Mouse (Mus musculus): ENCODE measurements around the gene Gm28230.

The Gm28230 gene

DNA sequence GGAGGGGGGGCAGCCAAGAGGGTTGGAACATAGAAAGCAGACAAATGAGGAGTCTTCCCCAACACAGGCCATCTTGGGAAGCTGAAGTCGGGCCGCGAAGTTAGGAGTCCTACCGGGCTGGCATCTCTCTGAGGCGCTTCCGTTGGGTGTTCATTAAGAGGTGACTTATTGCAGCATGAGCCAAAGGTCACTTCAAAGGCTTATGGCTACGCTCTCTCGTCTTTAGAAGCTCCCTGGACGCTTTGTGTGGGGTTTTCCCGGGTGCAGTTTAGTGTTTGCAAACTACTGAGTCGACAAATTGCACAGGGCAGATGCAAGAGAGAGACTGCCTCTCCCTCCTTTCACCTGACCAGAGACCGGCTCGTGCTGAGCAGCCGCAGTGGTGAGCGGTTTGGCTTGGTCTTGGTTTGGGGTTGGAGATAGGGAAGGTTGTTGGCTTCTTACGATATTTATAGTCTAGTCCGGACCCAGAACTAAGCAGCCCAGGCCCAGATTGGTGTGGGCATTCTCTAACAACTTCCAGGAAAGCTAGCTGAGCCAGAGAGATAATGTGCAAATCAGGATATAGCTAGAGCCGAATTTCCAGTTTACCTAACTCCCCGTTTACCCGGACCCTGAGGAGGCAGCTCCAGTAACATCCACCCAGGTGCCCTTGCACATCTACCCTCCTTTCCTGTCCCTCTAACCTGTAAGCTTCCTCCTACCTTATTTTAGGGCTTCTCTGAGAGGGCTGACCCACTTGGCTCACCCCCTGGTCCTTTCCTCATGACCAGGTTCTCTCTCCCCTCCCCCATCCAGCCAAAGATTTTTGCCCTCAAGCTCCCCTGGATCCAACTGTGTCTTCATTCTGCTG, 12.3 kb downstream of the Gm28230 start:
- DNase-seq (ENCODE audit: low spot score in 2 of 2): no peak

DNA sequence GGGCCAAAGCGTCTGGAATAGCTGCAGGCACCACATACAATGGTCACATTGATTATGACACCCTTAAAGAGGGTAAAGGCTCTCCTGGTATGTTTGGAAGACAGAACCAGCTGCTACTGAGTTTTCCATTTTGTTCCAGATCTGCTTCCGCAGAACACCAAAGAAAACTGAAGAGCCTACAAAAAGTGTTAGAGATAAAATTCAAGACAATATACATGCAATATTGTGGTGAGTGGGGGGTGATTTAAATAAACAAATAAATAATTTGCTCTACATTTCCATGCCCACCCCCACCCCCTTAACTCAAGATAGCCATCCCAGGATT, 12.9 kb downstream of the Gm28230 start:
- no peak for DNase-seq (ENCODE audit: low spot score in 2 of 2)

DNA sequence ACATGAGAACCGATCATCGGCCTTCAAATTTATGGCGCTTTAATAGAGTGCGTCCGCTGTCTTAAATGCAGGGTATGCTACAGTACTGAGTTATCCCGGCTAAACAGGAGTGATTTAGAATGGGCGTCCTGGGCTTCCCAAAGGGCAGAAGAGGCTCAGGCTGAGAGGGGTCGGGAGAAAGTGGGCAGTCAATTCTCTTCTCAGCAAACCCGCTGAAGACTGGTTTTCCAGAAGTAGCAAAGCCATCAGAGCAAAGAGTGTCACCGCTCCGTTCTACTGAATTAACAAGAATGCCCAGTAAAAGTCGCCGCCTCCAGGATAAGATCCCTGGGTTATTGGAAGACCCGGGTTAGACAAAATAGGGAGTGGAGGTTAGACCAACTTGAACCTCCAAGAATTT, 13.3 kb downstream of the Gm28230 start:
- DNase-seq (ENCODE audit: low spot score in 2 of 2): no peak

DNA sequence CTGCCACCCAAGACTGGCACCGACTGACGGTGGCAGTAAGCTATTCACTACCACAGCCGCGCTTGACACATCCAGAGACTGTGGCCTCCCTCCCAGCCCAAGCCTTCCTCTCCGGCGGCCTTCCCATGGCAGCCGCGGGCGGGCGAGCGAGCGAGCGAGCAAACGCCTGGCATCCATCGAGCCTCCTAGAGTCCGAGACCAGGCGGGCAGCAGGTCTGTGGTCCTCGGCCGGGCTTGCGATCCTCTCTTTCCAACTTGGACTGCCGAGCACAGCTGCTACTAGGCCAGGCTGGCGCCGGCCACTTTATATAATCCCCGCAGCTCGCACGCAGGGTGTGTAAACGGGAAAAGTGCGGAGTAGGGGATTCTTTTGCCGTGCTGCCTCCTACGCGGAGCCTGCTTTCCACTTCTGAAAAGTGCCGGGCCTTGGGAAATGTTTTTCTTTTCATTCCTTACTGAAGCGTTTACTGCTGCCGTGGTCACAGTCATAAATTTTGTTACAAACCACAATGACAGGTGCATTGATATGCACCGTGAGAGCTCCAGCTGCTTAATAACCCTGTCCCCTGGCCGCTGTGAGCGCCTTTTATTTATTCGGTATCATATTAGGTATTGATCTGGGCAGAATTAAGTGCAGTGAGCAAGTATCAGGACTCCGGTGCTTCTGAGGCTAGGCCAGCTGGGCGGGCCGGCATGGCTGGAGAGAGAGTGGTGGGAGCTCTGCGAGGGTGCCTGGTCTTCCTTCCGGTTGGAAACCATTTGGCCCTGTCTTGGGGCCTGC, 14.0 kb downstream of the Gm28230 start:
- no peak for DNase-seq (ENCODE audit: low spot score in 2 of 2)

DNA sequence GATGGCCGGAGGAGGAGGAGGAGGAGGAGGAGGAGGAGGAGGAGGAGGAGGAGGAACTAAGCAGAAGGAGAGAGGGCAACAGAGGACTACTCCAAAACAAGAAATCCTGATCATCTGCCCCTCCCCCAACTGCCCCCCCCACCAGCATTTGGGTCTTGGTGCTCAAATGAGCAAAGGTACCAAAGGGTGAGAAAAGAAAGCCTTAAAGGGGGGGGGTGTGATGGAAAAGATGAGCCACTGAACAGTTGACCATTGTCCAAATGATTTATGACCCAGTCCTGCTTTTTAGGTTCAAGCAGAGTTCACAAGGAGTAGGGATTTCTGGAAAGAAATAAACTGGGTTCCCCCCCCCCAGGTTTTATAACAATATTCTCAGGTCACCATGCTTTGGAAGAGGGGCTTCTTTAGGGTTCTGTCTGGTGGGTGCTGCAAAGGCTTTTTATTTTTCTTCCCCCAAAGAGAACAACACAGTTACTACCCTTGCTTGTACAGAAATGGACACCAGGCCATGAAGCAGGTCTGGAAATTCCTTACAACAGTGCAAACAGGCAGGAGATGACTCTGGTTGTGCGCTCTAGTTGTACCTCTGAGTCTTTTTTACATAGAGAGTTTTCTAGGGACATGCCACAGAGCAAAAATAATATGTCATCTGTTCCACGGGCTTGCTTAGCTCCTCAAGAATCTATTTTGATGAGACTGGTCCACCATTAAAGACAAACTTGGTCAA, 14.9 kb downstream of the Gm28230 start:
- DNase-seq (ENCODE audit: low spot score in 2 of 2): no peak

DNA sequence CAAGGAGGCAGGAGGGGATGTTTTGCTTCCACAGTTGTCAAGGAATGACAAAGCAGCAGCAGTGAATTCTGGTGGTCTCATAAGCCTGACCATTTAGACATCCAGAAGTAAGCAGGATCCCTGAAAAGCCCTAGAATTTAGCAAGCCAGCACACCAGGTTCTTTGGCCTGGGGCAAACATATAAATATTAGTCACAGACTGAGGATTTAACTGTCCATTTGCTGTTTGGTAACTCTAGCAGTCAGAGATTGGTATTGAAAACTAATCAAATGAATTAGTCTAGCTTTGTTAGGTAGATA, 15.4 kb downstream of the Gm28230 start:
- DNase-seq (ENCODE audit: low spot score in 2 of 2): no peak

DNA sequence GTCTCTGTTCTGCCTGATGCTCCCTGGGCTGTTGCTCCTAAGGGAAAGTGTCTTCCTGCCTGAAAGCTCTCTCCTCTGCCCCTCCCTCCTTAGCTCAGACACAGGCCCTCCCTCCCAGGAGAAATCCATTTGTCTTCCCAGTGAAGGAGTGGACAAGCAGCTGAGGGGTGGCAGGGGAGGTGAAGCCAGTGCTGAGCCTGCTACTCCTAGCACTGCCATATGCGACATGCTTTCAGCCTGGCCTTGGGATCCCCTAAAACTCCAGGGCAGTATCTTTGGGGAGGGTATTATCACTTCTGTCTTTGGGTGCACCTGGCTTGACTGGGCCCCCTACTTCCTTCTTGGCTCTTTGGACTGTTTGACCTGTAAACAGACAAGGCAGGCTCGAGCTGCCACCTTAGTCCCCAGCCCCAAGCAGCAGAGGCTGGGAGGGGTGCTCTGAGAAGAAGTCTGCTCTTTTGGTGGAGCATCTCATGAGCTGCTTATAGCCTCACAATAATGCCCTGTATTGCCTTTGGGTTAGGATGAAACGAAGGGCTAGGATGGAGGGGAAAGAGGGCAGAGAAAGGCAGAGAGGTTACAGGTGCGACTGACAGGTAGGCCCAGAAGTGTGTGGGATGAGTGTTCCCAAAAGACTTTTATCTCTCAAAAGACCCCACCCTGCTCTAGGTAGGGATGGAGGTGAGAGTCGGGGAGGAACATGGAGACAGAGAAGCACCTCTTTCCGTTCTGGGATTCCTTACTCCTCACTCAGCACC, 19.2 kb downstream of the Gm28230 start:
- no peak for DNase-seq (ENCODE audit: low spot score in 2 of 2)

DNA sequence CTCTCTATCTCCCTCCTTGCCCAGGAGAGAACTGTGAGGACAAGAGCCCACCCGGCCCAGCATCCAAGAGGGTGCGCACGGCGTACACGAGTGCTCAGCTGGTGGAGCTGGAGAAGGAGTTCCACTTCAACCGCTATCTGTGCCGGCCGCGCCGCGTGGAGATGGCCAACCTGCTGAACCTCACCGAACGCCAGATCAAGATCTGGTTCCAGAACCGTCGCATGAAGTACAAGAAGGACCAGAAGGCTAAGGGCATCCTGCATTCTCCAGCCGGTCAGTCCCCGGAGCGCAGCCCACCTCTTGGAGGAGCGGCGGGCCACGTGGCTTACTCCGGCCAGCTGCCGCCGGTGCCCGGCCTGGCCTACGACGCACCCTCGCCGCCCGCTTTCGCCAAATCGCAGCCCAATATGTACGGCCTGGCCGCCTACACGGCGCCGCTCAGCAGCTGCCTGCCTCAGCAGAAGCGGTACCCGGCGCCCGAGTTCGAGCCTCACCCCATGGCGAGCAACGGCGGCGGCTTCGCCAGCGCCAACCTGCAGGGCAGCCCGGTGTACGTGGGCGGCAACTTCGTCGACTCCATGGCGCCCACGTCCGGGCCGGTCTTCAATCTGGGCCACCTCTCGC, 19.9 kb downstream of the Gm28230 start:
- no peak for DNase-seq (ENCODE audit: low spot score in 2 of 2)

- DNase-seq (ENCODE audit: low spot score in 2 of 2): no peak
These were observed 20.5 kb downstream of the Gm28230 start for GRCm38 (mm10) chr2:74747006-74747405.

- no peak for DNase-seq (ENCODE audit: low spot score in 2 of 2)
These were observed 21.2 kb downstream of the Gm28230 start for GRCm38 (mm10) chr2:74747661-74748141.

DNA sequence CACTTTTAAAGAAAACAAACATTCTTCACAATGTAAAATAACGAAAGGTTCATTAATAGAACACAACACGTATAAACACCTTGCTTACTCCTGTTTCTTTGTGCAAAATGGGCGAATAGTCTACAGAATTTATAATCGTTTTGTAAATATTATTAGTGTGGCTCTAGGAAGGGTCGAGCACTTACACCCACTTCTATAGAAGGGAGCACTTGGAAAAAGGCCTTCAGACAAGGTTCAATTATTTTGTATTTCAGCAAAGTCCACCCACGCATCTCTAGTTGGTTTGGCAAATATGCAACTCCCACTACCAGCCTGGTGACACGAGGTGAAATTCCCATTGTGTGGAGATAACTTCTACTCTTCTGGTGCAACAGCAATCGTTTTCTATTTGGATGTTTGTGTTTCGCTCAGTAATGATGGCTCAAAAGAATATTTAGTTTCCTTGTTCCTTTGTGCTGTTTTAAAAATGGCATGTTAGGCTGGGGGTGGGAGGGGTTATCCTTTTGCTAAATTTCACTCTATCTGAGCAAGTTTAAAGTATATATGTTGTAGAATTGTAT, 22.0 kb downstream of the Gm28230 start:
- no peak for DNase-seq (ENCODE audit: low spot score in 2 of 2)

DNA sequence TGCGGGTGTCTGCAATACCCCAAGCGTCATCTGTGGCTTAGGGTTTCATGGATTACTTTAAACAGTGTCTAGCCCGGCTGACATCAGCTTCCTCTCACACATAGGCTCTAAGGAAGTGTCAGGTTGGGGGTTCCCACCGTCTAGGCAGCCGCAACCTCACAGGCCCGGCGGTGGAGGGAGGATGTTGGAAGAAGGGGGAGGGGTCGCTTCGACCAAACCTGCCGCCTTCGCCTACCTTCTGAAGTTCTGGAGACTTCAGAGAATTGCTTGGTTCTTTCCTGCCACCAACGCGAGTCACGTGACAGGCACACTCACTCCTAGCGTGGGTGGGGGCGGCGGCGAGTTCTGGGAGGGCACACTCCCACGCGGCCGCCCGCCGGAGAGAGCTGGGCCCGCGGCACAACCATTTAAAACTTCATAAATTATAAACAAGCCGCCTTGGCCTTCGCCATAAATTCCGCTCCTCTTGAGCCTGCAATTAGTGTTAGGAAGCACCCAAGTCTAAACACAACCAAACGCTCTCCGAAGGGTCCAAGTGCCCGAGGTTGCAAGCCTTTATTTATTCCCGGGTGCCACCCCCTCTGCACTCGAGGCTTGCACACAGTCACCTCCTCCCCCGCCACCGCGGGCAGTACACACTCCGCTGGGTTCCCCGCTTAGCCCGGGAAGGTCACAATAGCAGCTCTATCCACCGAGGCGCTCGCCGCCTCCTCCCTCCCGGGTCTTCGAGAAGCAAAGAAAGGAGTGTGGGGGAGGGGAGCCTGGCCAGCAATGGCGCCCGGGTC, 23.0 kb downstream of the Gm28230 start:
- DNase-seq (ENCODE audit: low spot score in 2 of 2): no peak

DNA sequence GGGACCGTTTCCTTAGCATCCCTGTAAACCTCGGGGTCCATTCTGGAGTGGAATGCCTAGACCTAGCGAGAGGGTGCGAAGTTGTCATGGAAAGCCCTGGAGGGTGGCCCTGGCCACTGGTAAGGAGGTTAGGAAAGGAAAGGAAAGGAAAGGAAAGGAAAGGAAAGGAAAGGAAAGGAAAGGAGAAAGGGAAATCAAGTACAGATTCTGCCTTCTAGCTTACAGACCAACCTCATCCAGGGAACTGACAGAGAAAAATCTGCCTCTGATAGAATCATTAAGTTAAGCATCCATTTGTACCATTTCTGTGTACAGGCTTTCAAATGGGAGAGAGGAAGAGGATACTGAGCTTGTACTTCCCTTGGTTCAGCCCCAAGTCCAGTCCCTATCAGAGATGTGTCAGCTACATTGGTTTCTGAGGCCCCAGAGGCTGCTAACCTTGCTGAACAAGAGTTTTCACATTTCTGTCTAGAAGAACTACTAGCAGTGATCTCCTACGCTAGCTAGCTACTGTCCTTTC, 24.3 kb downstream of the Gm28230 start:
- no peak for DNase-seq (ENCODE audit: low spot score in 2 of 2)

DNA sequence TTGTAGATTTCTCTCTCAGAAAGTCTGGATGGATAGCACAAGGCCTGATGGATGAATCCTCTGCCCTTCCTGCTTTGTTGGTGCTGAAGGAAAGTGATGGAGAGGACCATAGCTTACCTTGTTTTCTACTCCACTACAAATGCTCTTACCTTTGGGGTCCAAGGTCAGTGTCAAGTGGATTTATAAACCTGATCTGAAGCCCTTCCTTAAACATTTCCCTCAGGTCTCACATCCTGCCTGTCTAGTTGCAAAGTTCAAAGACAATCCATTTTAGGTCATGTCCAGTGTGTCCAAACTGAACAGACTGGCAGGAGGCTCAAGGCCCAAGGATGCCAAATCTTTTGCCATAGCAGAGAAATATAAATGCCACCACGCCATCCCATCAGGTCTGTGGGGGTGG, 25.3 kb downstream of the Gm28230 start:
- DNase-seq (ENCODE audit: low spot score in 2 of 2): no peak

DNA sequence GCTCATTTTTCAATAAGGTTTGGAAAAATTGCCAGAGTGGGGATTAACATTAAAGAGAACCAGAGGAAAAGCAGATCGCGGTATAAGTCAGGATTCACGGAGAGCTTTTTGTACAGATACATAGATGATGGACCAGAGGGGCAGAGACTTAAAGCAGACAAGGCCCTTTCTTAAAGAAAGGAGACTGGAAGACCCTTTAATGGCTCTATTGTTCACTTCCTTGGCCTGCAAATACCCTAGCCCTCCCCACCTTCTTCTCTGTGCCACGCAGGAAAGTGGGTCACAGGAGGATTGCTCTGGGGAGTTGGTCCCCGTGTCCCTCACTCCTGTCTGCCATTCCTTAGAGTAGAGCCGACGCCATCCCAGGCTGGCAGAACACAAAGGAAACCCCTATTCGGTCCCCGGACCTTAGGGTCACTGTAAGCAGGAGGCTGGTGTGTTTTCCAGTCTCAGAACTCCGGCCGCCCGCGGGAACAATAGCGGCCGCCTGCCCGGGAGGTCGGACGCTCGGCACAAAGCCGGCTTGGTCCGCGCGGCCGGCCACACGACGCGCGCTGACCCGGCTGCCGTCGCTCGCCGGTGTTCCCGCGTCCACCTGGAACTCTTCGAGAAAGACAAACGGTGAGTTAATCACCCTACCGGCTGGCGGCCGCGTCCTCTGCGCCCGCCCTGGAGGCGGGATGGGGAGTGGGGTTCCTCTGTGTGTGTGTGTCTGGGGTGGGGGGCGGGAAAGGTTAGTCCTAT, 26.1 kb downstream of the Gm28230 start:
- no peak for DNase-seq (ENCODE audit: low spot score in 2 of 2)

- no peak for DNase-seq (ENCODE audit: low spot score in 2 of 2)
These were observed 26.6 kb downstream of the Gm28230 start for GRCm38 (mm10) chr2:74753175-74753523.

DNA sequence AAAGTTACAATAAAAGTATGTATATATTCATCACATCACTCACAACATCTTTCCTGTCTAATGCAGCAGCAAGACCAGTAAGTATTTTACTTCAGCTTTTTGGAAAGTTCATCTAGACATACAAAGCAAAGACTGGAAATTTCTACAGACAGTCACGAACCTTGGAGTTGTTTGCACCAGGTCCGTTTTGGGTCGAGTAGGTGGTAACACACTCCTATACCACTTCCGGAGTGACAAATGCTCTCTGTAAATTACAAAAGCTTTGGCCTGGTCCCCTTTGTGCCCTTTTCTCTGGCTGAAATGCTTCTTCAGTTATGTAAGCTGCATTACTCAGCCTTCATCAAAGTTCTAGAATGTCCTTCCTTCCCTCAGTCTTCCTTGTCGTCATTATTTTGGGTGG, 27.2 kb downstream of the Gm28230 start:
- DNase-seq (ENCODE audit: low spot score in 2 of 2): no peak

DNA sequence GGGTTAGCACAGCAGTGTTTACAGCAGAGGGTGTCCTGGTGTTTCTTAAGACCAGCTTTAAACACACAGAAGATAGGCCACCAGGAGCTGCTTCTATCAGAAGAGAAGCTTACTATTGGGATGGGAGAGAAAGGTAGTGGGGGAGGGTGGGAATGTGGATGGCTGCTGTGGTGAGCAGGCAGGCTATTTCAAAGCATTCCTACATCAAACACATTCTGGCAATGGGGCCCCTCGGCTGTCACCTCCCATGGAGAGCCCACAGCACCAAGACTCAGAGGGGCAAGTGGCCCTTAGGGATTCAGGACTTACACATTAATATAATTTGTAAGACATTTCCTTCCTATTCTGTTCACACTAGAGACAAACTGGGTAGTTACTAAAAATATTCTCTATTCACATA, 33.6 kb downstream of the Gm28230 start:
- DNase-seq (ENCODE audit: low spot score in 2 of 2): no peak

- no peak for DNase-seq (ENCODE audit: low spot score in 2 of 2)
These were observed 35.4 kb downstream of the Gm28230 start for GRCm38 (mm10) chr2:74761941-74762340.
